Mouse (Mus musculus): ENCODE data around the gene Muc13.

GRCm38 (mm10) chr16:33755293-33755692 is 38.5 kb upstream of the Muc13 start:
- TF ChIP-seq POLR2A (IDR thresholded peaks at IDR 0.05; ENCODE audit: control insufficient read depth, extremely low read depth, insufficient read depth, low read length, poor library complexity) = no peak
- no peak for TF ChIP-seq CTCF (IDR thresholded peaks at IDR 0.05; ENCODE audit: borderline replicate concordance, control insufficient read depth, extremely low read depth, insufficient read depth, low read length, poor library complexity)
